Mouse (Mus musculus) adrenal gland, postnatal 10 days (tissue): Measurements from ENCODE around the gene Mrps21. TPM values are rescaled to one million over a fixed set of nuclear protein-coding genes. Genes with fewer than 3 reads are reported as not detected.
"Not testable (repeated sequence)": the region's sequence is repeated elsewhere in the genome, so short reads cannot be mapped to it uniquely, and the experiment has no call there.

Experiments used
- DNase-seq: peaks from one replicate; pipeline ENCODE4 v3.0.0; 2021; ENCODE audit warnings: mixed read lengths
- total RNA-seq, 2 experiments: library from RNA; stranded (reverse); gene quantifications; 2 replicates each; pipeline ENCODE4 v1.2.3; 2021

Mrps21 gene
- total RNA-seq, 2 experiments from 2014 or later = 270 to 288 TPM

GRCm38 (mm10) chr3:95892066-95893052 lies 21.0 kb upstream of the Mrps21 start:
- no peak for DNase-seq

- DNase-seq = peak; percentile 70
These were observed 20.1 kb upstream of the Mrps21 start, which contains the start of gene BC028528 for GRCm38 (mm10) chr3:95891211-95892065. TSS of gene BC028528 (minus strand) at chr3:95892005.

- no peak for DNase-seq
These were observed 18.3 kb upstream of the Mrps21 start for GRCm38 (mm10) chr3:95889664-95890063.

- DNase-seq = no peak
These were observed 16.3 kb upstream of the Mrps21 start for GRCm38 (mm10) chr3:95887596-95887995.

GRCm38 (mm10) chr3:95884400-95884799 lies 13.1 kb upstream of the Mrps21 start:
- no peak for DNase-seq

GRCm38 (mm10) chr3:95882816-95883425 lies 11.6 kb upstream of the Mrps21 start:
- peak; percentile 83 for DNase-seq

GRCm38 (mm10) chr3:95881979-95882815 lies 10.9 kb upstream of the Mrps21 start, which contains the start of gene Ciart:
TSS of gene Ciart (minus strand) at chr3:95882251.
- DNase-seq = peak; percentile 94

GRCm38 (mm10) chr3:95879063-95879462 lies 7.7 kb upstream of the Mrps21 start:
- no peak for DNase-seq

GRCm38 (mm10) chr3:95872048-95872447 lies 729 bp upstream of the Mrps21 start:
- no peak for DNase-seq

- no peak for DNase-seq
These were observed 343 bp downstream of the Mrps21 start for GRCm38 (mm10) chr3:95870976-95871375.

GRCm38 (mm10) chr3:95867408-95867807 lies 3.9 kb downstream of the Mrps21 start:
- no peak for DNase-seq

- DNase-seq = no peak
These were observed 5.2 kb downstream of the Mrps21 start for GRCm38 (mm10) chr3:95866071-95866470.

GRCm38 (mm10) chr3:95865571-95865970 lies 5.7 kb downstream of the Mrps21 start:
- DNase-seq = no peak

- DNase-seq = no peak
These were observed 6.3 kb downstream of the Mrps21 start for GRCm38 (mm10) chr3:95865050-95865449.

- no peak for DNase-seq
These were observed 7.7 kb downstream of the Mrps21 start for GRCm38 (mm10) chr3:95863578-95863977.

GRCm38 (mm10) chr3:95861796-95862195 lies 9.5 kb downstream of the Mrps21 start:
- peak; percentile 83 for DNase-seq

GRCm38 (mm10) chr3:95861216-95861615 lies 10.1 kb downstream of the Mrps21 start:
- DNase-seq = no peak

GRCm38 (mm10) chr3:95860323-95860722 lies 11.0 kb downstream of the Mrps21 start:
- DNase-seq = no peak

GRCm38 (mm10) chr3:95858278-95858677 lies 13.0 kb downstream of the Mrps21 start:
- DNase-seq = not testable (repeated sequence)

- DNase-seq = not testable (repeated sequence)
These were observed 14.3 kb downstream of the Mrps21 start for GRCm38 (mm10) chr3:95857050-95857449.

- DNase-seq = no peak
These were observed 15.2 kb downstream of the Mrps21 start for GRCm38 (mm10) chr3:95856115-95856514.
